Mouse (Mus musculus) forebrain, postnatal 0 days (tissue): Measurements from ENCODE around the gene Esrra. TPM values are rescaled to one million over a fixed set of nuclear protein-coding genes. Genes with fewer than 3 reads are reported as not detected.

Source experiments
- ATAC-seq: fragments of 200-750 bp; cut with Nextera tagmentation; 2 replicates; pipeline ENCODE4 v1.8.0; 2017; ENCODE audit warnings: mild to moderate bottlenecking, moderate library complexity
- DNase-seq: peaks from one replicate; pipeline ENCODE4 v3.0.0-alpha.2; 2015
- H3K27ac ChIP-seq: fragments of 300-500 bp; sonication (generic); 2 replicates; pipeline ENCODE4 v1.5.1; 2014; ENCODE audit warnings: low read depth, mild to moderate bottlenecking, antibody characterized with exemption, low read length, moderate library complexity, mixed read lengths
- H3K27me3 ChIP-seq: fragments of 300-500 bp; sonication (generic); 2 replicates; pipeline ENCODE4 v1.6.1; 2014; ENCODE audit warnings: mild to moderate bottlenecking, low read length, mixed read lengths; ENCODE audit not compliant: insufficient read depth
- H3K36me3 ChIP-seq: fragments of 300-500 bp; sonication (generic); 2 replicates; pipeline ENCODE4 v1.6.1; 2014; ENCODE audit warnings: mild to moderate bottlenecking, moderate library complexity; ENCODE audit not compliant: insufficient read depth
- H3K4me1 ChIP-seq: fragments of 300-500 bp; sonication (generic); 2 replicates; pipeline ENCODE4 v1.6.1; 2014; ENCODE audit warnings: antibody characterized with exemption; ENCODE audit not compliant: insufficient read depth
- H3K4me2 ChIP-seq: fragments of 300-500 bp; sonication (generic); 2 replicates; pipeline ENCODE4 v1.6.1; 2014; ENCODE audit warnings: low read depth, mild to moderate bottlenecking, moderate library complexity
- H3K4me3 ChIP-seq: fragments of 300-500 bp; sonication (generic); 2 replicates; pipeline ENCODE4 v1.5.1; 2014; ENCODE audit warnings: low read depth, low read length, mixed read lengths
- H3K9ac ChIP-seq: fragments of 300-500 bp; sonication (generic); 2 replicates; pipeline ENCODE4 v1.6.1; 2014; ENCODE audit warnings: mild to moderate bottlenecking
- H3K9me3 ChIP-seq: fragments of 300-500 bp; sonication (generic); 2 replicates; pipeline ENCODE4 v1.6.1; 2016; ENCODE audit warnings: low read length
- CTCF ChIP-seq: sonication (generic); IDR thresholded peaks from 2 replicates; pipeline ENCODE4 v1.5.1; 2016; ENCODE audit warnings: antibody characterized with exemption, control low read depth, low read depth
- WGBS: fragments of 180-500 bp; shearing (Covaris S2); extraction: QIAGEN DNeasy Blood & Tissue Kit; methylation state at CpG from one replicate; pipeline ENCODE4 v1.1.7; 2014; 5-methylcytosine and 5-hydroxymethylcytosine counted together
- polyA plus RNA-seq: library from polyadenylated mRNA; unstranded; fragments of >200 nt; fragmentation: Nextera tagmentation; extraction: Ambion mirVana; gene quantifications from 2 replicates; pipeline ENCODE4 v1.2.1, GENCODE M21; 2015
- total RNA-seq: library from RNA; depleted of rRNA; stranded (reverse); fragments of >200 nt; gene quantifications from 2 replicates; pipeline ENCODE4 v1.2.3, GENCODE M21; 2014

Gene Esrra
- total and polyA plus RNA-seq, 2 experiments from 2014 or later: 8.4 to 42.6 TPM

GRCm38 (mm10) chr19:6926559-6927255, 5.1 kb upstream of the Esrra start:
- Histone ChIP-seq H3K4me3 (no peak overlapping the region), H3K36me3 (no peaks in the 10 kb centered on the region), H3K4me1 (no peaks in the 10 kb centered on the region), H3K9ac (no peak overlapping the region), H3K27me3 (peaks cover 53% of the 10 kb centered on the region), H3K27ac (no peak overlapping the region), H3K4me2 (peak overlapping the region; percentile 36), H3K9me3 (no peaks in the 10 kb centered on the region)
- no peak for TF ChIP-seq CTCF
- ATAC-seq (no peak), DNase-seq (no peak)
- WGBS: 13% methylated on average over 26 of the region's 26 CpGs

DNA sequence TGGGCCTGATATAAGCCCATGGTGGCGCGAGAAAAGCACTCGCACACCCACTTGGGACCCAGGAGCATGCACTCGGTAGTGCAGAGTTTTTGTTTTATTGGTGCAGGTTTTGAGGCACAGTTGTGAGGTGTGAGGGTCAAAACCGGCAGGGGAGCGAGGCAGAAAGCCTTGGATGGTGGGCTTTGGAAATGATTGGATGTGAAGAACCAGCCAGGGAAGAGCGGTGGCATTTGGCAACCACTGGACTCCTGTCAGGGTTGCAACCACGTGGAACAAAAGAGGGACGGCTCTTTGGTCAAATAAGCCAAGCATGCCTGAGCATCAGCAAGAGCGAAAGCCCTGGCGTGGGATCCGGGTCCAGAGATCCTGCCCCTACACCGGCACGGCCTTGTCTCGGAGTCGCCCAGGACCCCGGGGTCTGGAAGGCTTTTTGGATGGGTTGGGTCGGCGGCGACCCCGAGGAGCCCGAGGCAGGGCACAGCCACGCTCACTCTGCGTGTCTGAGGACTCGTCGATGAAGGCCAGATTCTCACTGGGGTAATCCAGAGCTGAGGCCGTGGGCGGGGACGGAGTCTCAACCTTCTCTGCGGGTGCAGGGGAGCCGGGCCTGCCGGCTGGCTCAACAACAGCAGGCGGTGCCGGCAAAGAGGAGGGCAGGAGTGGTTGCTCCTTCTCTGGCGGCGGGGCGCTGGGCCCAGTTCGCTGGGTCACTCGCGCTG, 4.2 kb upstream of the Esrra start:
- Histone ChIP-seq H3K27ac (no peak overlapping the region), H3K27me3 (peaks cover 51% of the 10 kb centered on the region), H3K9ac (no peak overlapping the region), H3K4me1 (peaks cover 2% of the 10 kb centered on the region), H3K4me2 (no peak overlapping the region), H3K36me3 (no peaks in the 10 kb centered on the region), H3K4me3 (no peak overlapping the region), H3K9me3 (no peaks in the 10 kb centered on the region)
- ATAC-seq (no peak), DNase-seq (no peak)
- TF ChIP-seq CTCF: no peak
- WGBS: 12% methylated on average over 40 of the region's 40 CpGs

- Histone ChIP-seq H3K4me1 (peaks cover 8% of the 10 kb centered on the region), H3K4me3 (0 out of 2 replicates have a peak within 1 kb of the TSS, but pooled peaks have one; percentile 0), H3K9ac (no peak within 1 kb of the TSS), H3K4me2 (no peak within 1 kb of the TSS), H3K36me3 (no peaks in the 10 kb centered on the region), H3K27ac (no peak within 1 kb of the TSS), H3K9me3 (no peaks in the 10 kb centered on the region), H3K27me3 (peaks cover 51% of the 10 kb centered on the region)
- DNase-seq (no peak), ATAC-seq (no peak)
- WGBS: 5% methylated on average over 9 of the region's 9 CpGs
- no peak for TF ChIP-seq CTCF
Observed at GRCm38 (mm10) chr19:6925307-6925573, 3.6 kb upstream of the Esrra start, which contains the start of gene Catsperz. Catsperz (minus strand) TSS chr19:6925380.

DNA sequence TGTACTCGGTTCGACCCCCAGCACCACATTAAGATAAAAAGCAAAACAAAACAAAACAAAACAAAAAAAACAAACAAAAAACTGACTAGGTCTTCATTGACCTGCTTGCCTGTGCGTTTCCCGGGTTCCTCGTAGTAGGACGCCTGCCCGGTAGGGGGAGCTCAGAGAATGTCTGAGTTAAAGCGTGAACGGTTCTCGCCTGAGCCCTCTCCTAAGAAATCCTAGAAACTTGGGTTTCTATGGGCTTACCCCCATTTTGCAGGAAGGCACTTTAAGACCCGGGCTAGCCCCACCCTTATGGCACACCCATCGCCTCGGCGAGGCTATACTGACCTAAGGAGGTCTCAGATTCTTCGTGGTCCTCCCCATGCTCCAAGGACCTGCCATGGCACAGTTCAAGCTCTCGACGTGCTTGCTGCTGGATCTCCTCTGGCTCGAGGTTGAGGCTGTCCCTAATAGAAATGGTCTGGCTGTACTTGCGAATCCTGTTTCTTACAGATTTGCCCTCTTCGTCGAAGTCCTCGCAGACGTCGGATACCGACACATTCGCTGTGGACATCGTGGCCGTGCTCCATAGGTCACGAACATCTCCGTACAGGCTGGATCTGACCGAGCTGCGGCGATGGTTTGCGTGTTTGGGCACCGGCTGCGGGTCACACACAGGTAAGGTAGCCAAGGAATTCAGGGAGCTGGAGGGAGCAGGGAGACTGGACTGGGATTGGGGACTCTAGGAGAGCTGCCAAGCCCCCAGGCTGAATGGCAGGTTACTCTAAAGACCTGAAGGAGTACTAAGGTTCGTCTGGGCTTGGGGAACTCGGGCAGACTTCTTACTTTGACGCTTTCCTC, 3.1 kb upstream of the Esrra start:
- Histone ChIP-seq H3K4me1 (peaks cover 10% of the 10 kb centered on the region), H3K27me3 (peaks cover 51% of the 10 kb centered on the region), H3K4me2 (no peak overlapping the region), H3K4me3 (0 out of 2 replicates have a peak overlapping the region, but pooled peaks have one; percentile 0), H3K9me3 (no peaks in the 10 kb centered on the region), H3K36me3 (no peaks in the 10 kb centered on the region), H3K9ac (no peak overlapping the region), H3K27ac (no peak overlapping the region)
- TF ChIP-seq CTCF: peak; percentile 72
- WGBS: 4% methylated on average over 39 of the region's 39 CpGs
- ATAC-seq (no peak), DNase-seq (peak; percentile 81)

GRCm38 (mm10) chr19:6922901-6923735, 1.5 kb upstream of the Esrra start:
- TF ChIP-seq CTCF: no peak
- Histone ChIP-seq H3K27me3 (peaks cover 49% of the 10 kb centered on the region), H3K9me3 (no peaks in the 10 kb centered on the region), H3K4me2 (no peak overlapping the region), H3K4me3 (no peak overlapping the region), H3K27ac (no peak overlapping the region), H3K9ac (no peak overlapping the region), H3K4me1 (peaks cover 10% of the 10 kb centered on the region), H3K36me3 (peaks cover 4% of the 10 kb centered on the region; the same call in 1 of the 2 replicates)
- no peak for DNase-seq
- no peak for ATAC-seq
- 64% methylated on average over 6 of the region's 6 CpGs for WGBS
